Comparison of ENCODE assay signal across 16 mouse cellular contexts in the genomic region with DNA sequence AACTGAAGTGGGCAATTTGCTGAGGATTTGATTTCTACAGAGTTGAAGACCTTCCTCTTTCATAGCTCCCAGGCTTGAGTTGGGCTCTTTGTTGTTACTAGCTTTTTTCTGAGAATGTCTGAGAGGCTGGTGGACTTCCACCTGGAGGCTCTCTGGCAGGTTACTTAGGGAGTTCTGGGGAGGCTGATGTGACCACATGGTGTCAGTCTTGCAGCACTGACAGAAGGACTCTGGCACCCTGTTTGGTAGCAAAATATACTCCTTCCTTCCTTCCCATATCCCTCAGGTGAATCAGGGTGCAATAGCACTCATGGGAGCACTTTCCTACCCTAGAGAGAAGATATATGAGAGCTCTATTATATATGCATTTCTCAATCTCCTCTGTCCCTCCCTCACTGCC.
DNase-seq lines count a peak whose midpoint lies in the region; ATAC-seq and TF ChIP-seq lines count a peak whose summit lies in the region.
"Had no signal": no experiment of that assay in that cellular context is flagged by ENCODE, and none has a peak within 500 bp of the region (broad histone marks: within the 10 kb centered on the region; RNA-seq: fewer than 3 reads in every experiment).

No protein-coding gene starts in this region.

- ATAC-seq in embryonic facial prominence, embryonic 11.5 days (replicated peaks; ENCODE audit: insufficient number of reproducible peaks, low FRiP score, low TSS enrichment, low read depth), result no peak
- no peak for ATAC-seq in kidney, postnatal 0 days (replicated peaks; ENCODE audit: low FRiP score, low read depth)
- no peak for ATAC-seq in midbrain, embryonic 14.5 days (ENCODE audit: low FRiP score, low TSS enrichment)
- ATAC-seq in midbrain, embryonic 15.5 days (replicated peaks), result no peak
- ATAC-seq: CD4-positive, CD25-positive, alpha-beta regulatory T cell, adult 4 months; forebrain, embryonic 16.5 days; hindbrain, embryonic 16.5 days had no signal

- no peak overlapping the region for H3K27ac ChIP-seq in embryonic facial prominence, embryonic 11.5 days (replicated peaks; ENCODE audit: low read depth, low read length)
- no peak overlapping the region for H3K27ac ChIP-seq in embryonic facial prominence, embryonic 10.5 days (replicated peaks)
- H3K27ac ChIP-seq in kidney, postnatal 0 days, result no peak overlapping the region
- no peak overlapping the region for H3K27ac ChIP-seq in midbrain, embryonic 14.5 days (replicated peaks; ENCODE audit: low read depth, low read length)
- no peak overlapping the region for H3K27ac ChIP-seq in midbrain, embryonic 15.5 days
- H3K27ac ChIP-seq: embryonic facial prominence, embryonic 15.5 days; limb, embryonic 12.5 days; lung, embryonic 15.5 days; midbrain, embryonic 10.5 days had no signal

- no peaks in the 10 kb centered on the region for H3K9me3 ChIP-seq in embryonic facial prominence, embryonic 11.5 days (replicated peaks; ENCODE audit: control insufficient read depth, low read length)
- no peaks in the 10 kb centered on the region for H3K9me3 ChIP-seq in embryonic facial prominence, embryonic 10.5 days
- no peaks in the 10 kb centered on the region for H3K9me3 ChIP-seq in kidney, postnatal 0 days (replicated peaks; ENCODE audit: low read length)
- no peaks in the 10 kb centered on the region for H3K9me3 ChIP-seq in midbrain, embryonic 14.5 days (ENCODE audit: control insufficient read depth, low read length)
- no peaks in the 10 kb centered on the region for H3K9me3 ChIP-seq in midbrain, embryonic 15.5 days
- H3K9me3 ChIP-seq: embryonic facial prominence, embryonic 15.5 days; limb, embryonic 12.5 days; lung, embryonic 15.5 days; midbrain, embryonic 10.5 days had no signal

- peak; percentile 21 for DNase-seq in embryonic facial prominence, embryonic 11.5 days (ENCODE audit: low spot score)
- DNase-seq in embryonic facial prominence, embryonic 10.5 days (ENCODE audit: low spot score), result no peak
- DNase-seq in kidney, postnatal 0 days (ENCODE audit: low spot score), result peak; percentile 1
- no peak for DNase-seq in kidney, postnatal 25 days
- peak; percentile 28 for DNase-seq in midbrain, embryonic 14.5 days
- DNase-seq in retina, embryonic 14.5 days (ENCODE audit: low spot score), result peak; percentile 22
- no peak for DNase-seq in spleen, postnatal 14 days (ENCODE audit: low spot score in 2 of 2)
- DNase-seq: gastrocnemius, postnatal 36 days had no signal

- no peaks in the 10 kb centered on the region for H3K4me1 ChIP-seq in embryonic facial prominence, embryonic 11.5 days (ENCODE audit: control insufficient read depth, insufficient read depth, low read length)
- H3K4me1 ChIP-seq in embryonic facial prominence, embryonic 10.5 days, result no peaks in the 10 kb centered on the region
- no peaks in the 10 kb centered on the region for H3K4me1 ChIP-seq in kidney, postnatal 0 days (replicated peaks; ENCODE audit: insufficient read depth, low read length)
- no peaks in the 10 kb centered on the region for H3K4me1 ChIP-seq in midbrain, embryonic 14.5 days (ENCODE audit: control insufficient read depth, insufficient read depth, low read length)
- no peaks in the 10 kb centered on the region for H3K4me1 ChIP-seq in midbrain, embryonic 15.5 days
- H3K4me1 ChIP-seq: embryonic facial prominence, embryonic 15.5 days; limb, embryonic 12.5 days; lung, embryonic 15.5 days; midbrain, embryonic 10.5 days had no signal

- H3K27me3 ChIP-seq in embryonic facial prominence, embryonic 11.5 days (ENCODE audit: control insufficient read depth, insufficient read depth, low read length), result no peaks in the 10 kb centered on the region
- no peaks in the 10 kb centered on the region for H3K27me3 ChIP-seq in embryonic facial prominence, embryonic 10.5 days (replicated peaks; ENCODE audit: low read depth, poor library complexity, severe bottlenecking)
- no peaks in the 10 kb centered on the region for H3K27me3 ChIP-seq in kidney, postnatal 0 days (ENCODE audit: insufficient read depth, low read length)
- no peaks in the 10 kb centered on the region for H3K27me3 ChIP-seq in midbrain, embryonic 14.5 days (ENCODE audit: control insufficient read depth, insufficient read depth, low read length)
- no peaks in the 10 kb centered on the region for H3K27me3 ChIP-seq in midbrain, embryonic 15.5 days (replicated peaks)
- H3K27me3 ChIP-seq: embryonic facial prominence, embryonic 15.5 days; limb, embryonic 12.5 days; lung, embryonic 15.5 days had no signal

- H3K9ac ChIP-seq in embryonic facial prominence, embryonic 11.5 days (replicated peaks; ENCODE audit: low read length), result no peak overlapping the region
- H3K9ac ChIP-seq in kidney, postnatal 0 days (ENCODE audit: low read depth, low read length), result no peak overlapping the region
- no peak overlapping the region for H3K9ac ChIP-seq in midbrain, embryonic 14.5 days (replicated peaks; ENCODE audit: low read length)
- H3K9ac ChIP-seq in midbrain, embryonic 15.5 days, result no peak overlapping the region
- H3K9ac ChIP-seq: embryonic facial prominence, embryonic 15.5 days; limb, embryonic 12.5 days; lung, embryonic 15.5 days had no signal

- TF ChIP-seq CTCF in kidney, postnatal 0 days (IDR thresholded peaks at IDR 0.05; ENCODE audit: low read depth), result peak; percentile 45; the same call in 1 of the 2 replicates

- no peak overlapping the region for H3K4me3 ChIP-seq in embryonic facial prominence, embryonic 11.5 days (ENCODE audit: low read depth, low read length)
- H3K4me3 ChIP-seq in embryonic facial prominence, embryonic 10.5 days, result no peak overlapping the region
- no peak overlapping the region for H3K4me3 ChIP-seq in kidney, postnatal 0 days (replicated peaks; ENCODE audit: low read depth, low read length)
- H3K4me3 ChIP-seq in midbrain, embryonic 14.5 days (replicated peaks; ENCODE audit: low read depth, low read length), result no peak overlapping the region
- H3K4me3 ChIP-seq in midbrain, embryonic 15.5 days, result no peak overlapping the region
- H3K4me3 ChIP-seq: embryonic facial prominence, embryonic 15.5 days; limb, embryonic 12.5 days; lung, embryonic 15.5 days; midbrain, embryonic 10.5 days had no signal

- no peak overlapping the region for H3K4me2 ChIP-seq in embryonic facial prominence, embryonic 11.5 days (ENCODE audit: low read depth, low read length)
- no peak overlapping the region for H3K4me2 ChIP-seq in kidney, postnatal 0 days (ENCODE audit: low read length)
- no peak overlapping the region for H3K4me2 ChIP-seq in midbrain, embryonic 14.5 days (ENCODE audit: low read length)
- no peak overlapping the region for H3K4me2 ChIP-seq in midbrain, embryonic 15.5 days
- H3K4me2 ChIP-seq: embryonic facial prominence, embryonic 15.5 days; limb, embryonic 12.5 days; lung, embryonic 15.5 days had no signal

- H3K36me3 ChIP-seq in embryonic facial prominence, embryonic 11.5 days (replicated peaks; ENCODE audit: control insufficient read depth, insufficient read depth, low read depth, low read length), result no peaks in the 10 kb centered on the region
- H3K36me3 ChIP-seq in embryonic facial prominence, embryonic 10.5 days (replicated peaks), result no peaks in the 10 kb centered on the region
- H3K36me3 ChIP-seq in kidney, postnatal 0 days (ENCODE audit: insufficient read depth, low read length), result no peaks in the 10 kb centered on the region
- no peaks in the 10 kb centered on the region for H3K36me3 ChIP-seq in midbrain, embryonic 14.5 days (ENCODE audit: control insufficient read depth, insufficient read depth, low read length)
- no peaks in the 10 kb centered on the region for H3K36me3 ChIP-seq in midbrain, embryonic 15.5 days (replicated peaks)
- H3K36me3 ChIP-seq: embryonic facial prominence, embryonic 15.5 days; limb, embryonic 12.5 days; lung, embryonic 15.5 days; midbrain, embryonic 10.5 days had no signal

Comparison
In these comparisons a context has a peak if more than half of its experiments do, and no peak if none do; other contexts are left out.
1. DNase-seq: peak in embryonic facial prominence, embryonic 11.5 days (single experiment), kidney, postnatal 0 days (single experiment), midbrain, embryonic 14.5 days (single experiment) and retina, embryonic 14.5 days (single experiment); none in embryonic facial prominence, embryonic 10.5 days (single experiment), kidney, postnatal 25 days (0 of 2) and spleen, postnatal 14 days (0 of 2).